Mouse (Mus musculus): ENCODE measurements around the gene Mybpc2. TPM values are rescaled to one million over a fixed set of nuclear protein-coding genes. Genes with fewer than 3 reads are reported as not detected.

Mybpc2 gene
- 0.04 TPM in 1 of 2 replicates, not detected in the other for polyA plus RNA-seq (2021; fragmentation: Nextera tagmentation)
- long read RNA-seq, experiment 1: 0 reads
- long read RNA-seq, experiment 2, partial matches to known transcripts: 3 of 3 reads
- long read RNA-seq, experiment 2, other reads (novel, unspliced or antisense): 0 of 3 reads

GRCm38 (mm10) chr7:44524502-44524901 lies at the start of gene Mybpc2:
Gene Mybpc2, minus strand, starts transcription at chr7:44524656.

DNA sequence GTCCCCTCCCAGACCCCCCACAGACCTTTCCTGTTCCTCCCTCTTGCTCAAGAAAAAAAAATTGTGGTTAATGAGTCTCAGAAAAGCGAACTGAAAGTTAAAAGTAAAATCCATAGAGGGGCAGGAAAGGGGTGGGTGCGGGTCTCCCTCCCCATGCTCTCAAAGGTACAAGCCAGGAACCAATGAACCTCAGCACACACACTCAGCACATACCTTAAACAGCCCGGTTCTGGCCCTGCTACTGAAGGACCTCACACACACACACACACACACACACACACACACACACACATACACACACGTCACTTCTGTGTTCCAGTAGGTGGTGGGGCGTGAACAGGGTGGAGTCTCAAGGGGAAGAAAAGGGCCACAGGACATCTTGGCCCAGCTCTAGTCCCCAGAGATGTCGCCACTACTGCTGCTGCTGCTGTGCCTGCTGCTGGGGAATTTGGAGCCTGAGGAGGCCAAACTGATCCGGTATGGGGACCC lies 47.8 kb upstream of the Mybpc2 start, which contains the start of gene Napsa:
Napsa (plus strand) TSS at position 168 of the 489 bp plus-strand sequence.

DNA sequence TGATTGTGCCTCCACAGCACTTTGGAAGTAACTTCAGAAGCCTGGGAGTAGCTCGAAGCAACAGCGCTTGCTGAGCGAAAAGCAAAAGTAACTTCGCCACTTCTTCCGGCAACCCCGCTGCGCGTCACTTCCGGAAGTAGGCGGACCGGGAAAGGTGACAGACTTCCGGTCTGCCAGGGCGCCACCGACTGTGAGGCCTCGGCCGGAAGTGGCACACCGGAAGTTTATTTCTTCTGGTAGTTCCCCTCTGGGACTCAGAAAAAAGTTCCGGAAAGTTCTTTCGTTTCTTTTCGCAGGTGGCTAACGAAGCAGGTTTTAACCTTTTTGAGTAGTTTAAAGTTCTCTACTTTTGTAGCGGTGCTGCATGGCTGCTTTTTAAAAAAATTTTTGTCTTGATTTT lies 29.4 kb upstream of the Mybpc2 start, which contains the start of gene Nr1h2:
Nr1h2 (minus strand) TSS at position 126 of the 400 bp plus-strand sequence.

GRCm38 (mm10) chr7:44548497-44549087 lies 24.1 kb upstream of the Mybpc2 start, which contains the start of gene Pold1:
Gene Pold1, minus strand, starts transcription at chr7:44548849.

GRCm38 (mm10) chr7:44531946-44532732 lies 7.7 kb upstream of the Mybpc2 start, which contains the start of gene Spib:
Gene Spib, minus strand, starts transcription at chr7:44532071.

GRCm38 (mm10) chr7:44495992-44496770 lies 28.3 kb downstream of the Mybpc2 start, which contains the start of the genes Emc10 and Fam71e1:
Gene Emc10, minus strand, starts transcription at chr7:44496529.
Gene Fam71e1, plus strand, starts transcription at chr7:44496581.

GRCm38 (mm10) chr7:44467811-44468411 lies 56.5 kb downstream of the Mybpc2 start, which contains the start of gene Josd2:
Gene Josd2, plus strand, starts transcription at chr7:44467980.

GRCm38 (mm10) chr7:44465111-44465510 lies 59.3 kb downstream of the Mybpc2 start, which contains the start of gene Aspdh:
Gene Aspdh, plus strand, starts transcription at chr7:44465391.

Small RNA genes lying within 50 kb of the gene (microRNA-seq; reads per million reads assigned to microRNA genes)
- 26.8 reads per million, percentile 45 among the genes with 10 or more reads in this experiment for gene Mir7052
- 0.64 reads per million for gene Mir7053

Other genes starting within 250 kb of the Mybpc2 start
- 3.0 and 3.8 TPM in 2 replicates for gene Clec11a, start 217.8 kb downstream of the Mybpc2 start, polyA plus RNA-seq (2021; fragmentation: Nextera tagmentation)
- 89.2 and 112 TPM in 2 replicates for gene Shank1, start 214.4 kb downstream of the Mybpc2 start, polyA plus RNA-seq (2021; fragmentation: Nextera tagmentation)
- gene Syt3, start 140.6 kb downstream of the Mybpc2 start, polyA plus RNA-seq (2021; fragmentation: Nextera tagmentation): 46.6 and 59.0 TPM in 2 replicates
- gene 1700008O03Rik, start 138.8 kb downstream of the Mybpc2 start, polyA plus RNA-seq (2021; fragmentation: Nextera tagmentation): 1.5 and 2.1 TPM in 2 replicates
- gene Lrrc4b, start 95.6 kb downstream of the Mybpc2 start, polyA plus RNA-seq (2021; fragmentation: Nextera tagmentation): 8.4 and 10.6 TPM in 2 replicates
- 0.99 and 1.0 TPM in 2 replicates for gene Aspdh, start 59.3 kb downstream of the Mybpc2 start, polyA plus RNA-seq (2021; fragmentation: Nextera tagmentation)
- gene Josd2, start 56.7 kb downstream of the Mybpc2 start, polyA plus RNA-seq (2021; fragmentation: Nextera tagmentation): 88.4 and 99.9 TPM in 2 replicates
- gene Emc10, start 28.1 kb downstream of the Mybpc2 start, polyA plus RNA-seq (2021; fragmentation: Nextera tagmentation): 272 and 282 TPM in 2 replicates
- 7.0 and 9.4 TPM in 2 replicates for gene Fam71e1, start 28.1 kb downstream of the Mybpc2 start, polyA plus RNA-seq (2021; fragmentation: Nextera tagmentation)
- gene Spib, start 7.4 kb upstream of the Mybpc2 start, polyA plus RNA-seq (2021; fragmentation: Nextera tagmentation): not detected in 2 replicates
- gene Pold1, start 24.2 kb upstream of the Mybpc2 start, polyA plus RNA-seq (2021; fragmentation: Nextera tagmentation): 5.1 and 6.8 TPM in 2 replicates
- 35.5 and 38.6 TPM in 2 replicates for gene Nr1h2, start 29.3 kb upstream of the Mybpc2 start, polyA plus RNA-seq (2021; fragmentation: Nextera tagmentation)
- 0.09 and 0.10 TPM in 2 replicates for gene Napsa, start 47.7 kb upstream of the Mybpc2 start, polyA plus RNA-seq (2021; fragmentation: Nextera tagmentation)
- gene Kcnc3, start 66.0 kb upstream of the Mybpc2 start, polyA plus RNA-seq (2021; fragmentation: Nextera tagmentation): 3.3 and 4.2 TPM in 2 replicates
- 29.7 and 33.9 TPM in 2 replicates for gene Myh14, start 146.2 kb upstream of the Mybpc2 start, polyA plus RNA-seq (2021; fragmentation: Nextera tagmentation)
- not detected in 2 replicates for gene Izumo2, start 184.1 kb upstream of the Mybpc2 start, polyA plus RNA-seq (2021; fragmentation: Nextera tagmentation)
- 35.9 and 36.4 TPM in 2 replicates for gene Vrk3, start 223.8 kb upstream of the Mybpc2 start, polyA plus RNA-seq (2021; fragmentation: Nextera tagmentation)
- gene Zfp473, start 226.4 kb upstream of the Mybpc2 start, polyA plus RNA-seq (2021; fragmentation: Nextera tagmentation): 0.11 and 0.16 TPM in 2 replicates

Data from layer of hippocampus, adult 6 months (tissue).